Mouse (Mus musculus) thymus, adult 18-20 months (tissue): ENCODE data around the gene Gm49361.
"Not testable (repeated sequence)": the region's sequence is repeated elsewhere in the genome, so short reads cannot be mapped to it uniquely, and the experiment has no call there.

Experiments used
- DNase-seq, 2 experiments: peaks; one replicate each; pipeline ENCODE4 v3.0.0; 2022; ENCODE audit warnings: mixed read lengths in 2 of 2

Gene Gm49361

DNA sequence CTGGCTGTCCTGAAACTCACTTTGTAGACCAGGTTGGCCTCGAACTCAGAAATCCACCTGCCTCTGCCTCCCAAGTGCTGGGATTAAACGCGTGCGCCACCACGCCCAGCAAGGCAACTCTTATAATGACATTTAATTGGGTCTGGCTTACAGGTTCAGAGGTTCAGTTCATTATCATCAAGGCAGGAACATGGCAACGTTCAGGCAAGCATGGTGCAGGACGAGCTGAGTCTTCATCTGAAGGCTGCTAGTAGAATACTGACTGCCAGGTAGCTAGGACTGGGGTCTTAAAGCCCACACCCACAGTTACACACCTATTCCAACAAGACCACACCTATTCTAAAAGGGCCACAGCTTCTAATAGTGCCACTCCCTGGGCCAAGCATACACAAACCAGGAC is 57.8 kb downstream of the Gm49361 start:
- DNase-seq = not testable (repeated sequence)

DNA sequence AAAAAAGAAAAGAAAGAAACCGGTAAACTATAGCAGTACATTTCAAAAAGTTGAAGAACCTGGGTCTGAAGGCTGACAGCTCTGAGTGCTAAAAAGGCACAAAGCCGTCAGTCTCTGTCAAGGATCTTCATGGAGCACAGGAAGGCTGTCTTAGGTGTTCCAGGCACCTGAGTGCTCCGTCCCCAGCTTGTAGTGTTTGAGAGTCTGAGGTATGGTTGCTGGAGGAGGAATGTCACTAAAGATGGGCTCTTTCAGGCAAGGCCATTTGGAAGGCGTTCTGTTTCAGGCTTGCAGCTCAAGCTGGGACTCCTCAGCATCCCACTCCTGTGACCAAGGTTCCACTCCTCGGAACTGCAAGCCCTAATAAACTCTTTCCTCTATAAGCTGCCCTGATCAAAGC is 58.5 kb downstream of the Gm49361 start:
- DNase-seq = no peak

DNA sequence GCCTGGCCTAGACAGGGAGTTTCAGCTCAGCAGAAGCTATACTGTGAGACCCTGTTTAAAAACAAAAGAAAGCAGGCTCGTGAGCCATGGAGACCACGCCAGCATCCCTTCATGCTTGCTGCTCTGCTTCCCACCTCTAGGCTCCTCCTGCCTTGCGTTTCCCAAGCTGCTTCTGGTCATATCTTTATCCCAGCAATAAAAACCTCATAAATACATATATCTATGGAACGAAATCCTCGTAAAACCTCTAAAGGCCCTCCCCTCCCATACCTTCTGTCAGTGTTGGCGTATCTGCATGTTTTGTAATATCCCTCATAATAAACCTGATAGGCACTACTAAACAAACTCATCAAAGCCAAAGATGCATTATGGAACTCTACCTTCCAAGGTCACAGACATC is 59.3 kb downstream of the Gm49361 start:
- no peak for DNase-seq

DNA sequence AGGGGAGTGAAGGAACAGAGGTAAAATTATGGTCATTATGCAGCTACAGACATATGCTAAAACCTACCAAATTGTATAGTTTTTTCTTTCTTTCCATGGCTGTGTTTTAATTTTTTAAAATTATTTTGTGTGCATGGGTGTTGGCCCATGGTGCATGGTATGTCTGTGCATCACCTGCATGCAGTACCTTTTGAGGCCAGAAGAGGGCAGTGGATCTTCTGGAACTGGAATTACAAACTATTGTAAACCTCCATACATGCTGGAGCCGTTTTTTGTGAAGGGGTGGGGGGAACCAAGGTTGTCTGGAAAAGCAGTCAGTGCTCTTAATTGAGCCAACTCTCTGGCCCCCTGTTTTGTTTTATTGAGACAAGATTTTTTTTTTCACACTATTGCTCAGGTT is 61.3 kb downstream of the Gm49361 start:
- peak in 1 of 2 experiments; percentile 35 for DNase-seq

DNA sequence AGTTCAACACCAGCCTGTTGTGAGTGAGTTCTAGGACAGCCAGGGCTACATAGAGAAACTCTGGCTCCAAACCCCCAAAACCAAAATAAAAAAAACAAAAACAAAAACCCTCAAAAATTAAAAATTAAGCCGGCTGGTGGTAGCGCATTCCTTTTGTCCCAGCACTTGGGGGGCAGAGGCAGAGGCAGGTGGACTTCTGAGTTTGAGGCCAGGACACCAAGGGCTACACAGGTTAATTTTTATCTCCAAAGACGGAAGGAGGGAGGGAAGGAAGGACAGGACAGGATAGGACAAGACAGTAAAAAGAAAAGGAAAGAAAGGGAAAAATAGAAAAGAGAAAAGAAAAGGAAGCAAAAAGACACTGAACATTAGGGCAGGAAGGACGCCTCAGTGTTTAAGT is 63.2 kb downstream of the Gm49361 start:
- DNase-seq = no peak

DNA sequence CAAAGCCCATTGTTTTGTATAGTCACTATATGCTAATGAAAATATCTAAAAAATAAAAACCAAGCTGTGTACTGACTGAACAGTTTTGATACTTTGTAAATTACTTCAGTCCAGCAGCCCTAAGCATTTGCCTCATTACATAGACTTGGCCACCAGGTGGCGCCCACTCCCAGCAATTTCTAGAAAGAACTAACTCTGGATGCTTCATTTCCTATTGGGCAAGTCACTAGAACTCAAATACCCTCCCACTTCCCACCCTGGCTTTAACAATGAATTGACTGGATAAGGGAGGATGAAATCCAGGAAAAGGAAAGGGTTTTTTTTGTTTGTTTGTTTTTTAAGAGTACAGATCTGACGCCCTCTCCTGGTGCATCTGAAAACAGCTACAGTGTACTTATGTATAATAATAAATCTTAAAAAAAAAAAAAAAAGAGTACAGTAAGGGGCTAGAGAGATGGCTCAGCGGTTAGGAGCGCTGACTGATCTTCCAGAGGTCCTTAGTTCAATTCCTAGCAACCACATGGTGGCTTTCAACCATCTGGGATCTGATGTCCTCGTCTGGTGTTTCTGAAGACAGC is 65.9 kb downstream of the Gm49361 start:
- peak; percentile 46 to 50 for DNase-seq

- DNase-seq = no peak
These were observed 66.4 kb downstream of the Gm49361 start for GRCm38 (mm10) chr14:57679523-57679922.

DNA sequence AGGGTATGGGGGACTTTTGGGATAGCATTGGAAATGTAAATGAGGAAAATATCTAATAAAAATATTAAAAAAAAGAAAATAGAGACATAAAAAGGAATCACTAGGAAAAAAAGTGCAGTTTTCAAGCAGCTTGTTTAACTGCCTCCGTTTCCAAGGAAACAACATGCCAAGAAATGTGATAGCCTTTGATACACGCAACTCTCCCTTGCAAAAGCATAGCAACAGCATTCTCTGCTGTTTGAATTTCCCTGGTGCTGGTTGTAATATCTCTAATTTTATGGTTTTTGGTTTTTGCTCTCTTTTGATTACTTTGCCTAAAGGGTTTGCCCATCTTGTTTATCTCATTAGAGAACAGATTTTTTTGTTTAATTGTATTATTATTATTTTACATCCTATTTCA is 70.4 kb downstream of the Gm49361 start:
- DNase-seq = no peak

DNA sequence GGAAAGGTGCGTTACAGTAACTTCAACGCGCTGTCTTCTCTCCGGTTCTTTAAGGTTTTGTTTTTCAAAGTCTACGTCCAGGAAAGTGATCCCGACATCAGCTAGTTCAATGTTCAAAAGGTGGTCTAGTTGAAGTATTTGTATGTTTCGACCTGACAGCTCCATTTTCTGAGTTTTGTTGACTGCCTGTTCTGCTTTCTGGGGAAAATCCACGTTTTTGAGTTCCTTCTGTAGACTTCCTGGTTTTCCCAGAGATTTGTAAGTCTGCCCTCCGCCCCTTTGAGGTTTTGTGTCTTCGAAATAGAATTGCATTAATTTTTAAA is 80.3 kb downstream of the Gm49361 start:
- no peak for DNase-seq

DNA sequence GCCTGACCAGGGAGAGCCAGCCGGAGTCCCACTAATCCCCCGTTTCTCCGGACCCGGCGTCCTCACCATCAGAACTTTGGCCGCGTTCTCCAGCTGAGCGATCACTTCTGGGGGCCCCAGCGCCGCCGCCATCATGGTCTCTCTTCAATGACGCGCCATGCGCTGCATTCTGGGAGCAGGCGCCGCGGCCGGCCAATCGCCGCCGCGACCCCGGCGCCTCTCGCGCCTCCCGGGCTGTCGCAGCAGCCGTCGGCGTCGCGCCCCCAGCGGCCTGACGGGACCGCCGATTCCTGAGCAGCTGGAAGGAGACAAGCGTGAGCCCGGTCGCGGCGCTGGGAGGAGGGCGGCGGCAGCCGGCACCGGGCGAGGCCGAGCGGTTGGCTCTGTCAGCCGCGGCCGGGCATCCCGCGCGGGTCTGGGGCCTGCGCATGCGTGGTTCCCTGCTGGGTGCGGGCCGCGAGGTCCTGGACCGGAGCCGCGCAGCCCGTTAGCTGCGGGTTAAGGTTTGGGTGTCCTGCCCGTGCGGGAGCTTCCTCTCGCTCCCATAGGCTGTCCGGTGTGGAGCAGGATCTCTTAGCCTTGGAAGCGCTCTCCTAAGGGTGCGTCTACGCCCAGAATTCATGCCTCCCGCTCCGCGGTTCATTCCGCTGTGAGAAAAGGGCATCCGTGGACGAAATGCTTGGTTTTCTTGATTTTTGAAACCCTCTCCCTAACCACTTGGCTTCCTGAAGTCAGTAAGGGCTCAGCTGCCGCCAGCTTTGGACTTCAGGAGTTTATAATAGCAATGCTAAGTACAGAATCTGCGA is 80.9 kb downstream of the Gm49361 start, which contains the start of gene Xpo4:
Gene Xpo4, minus strand, starts transcription at position 609 of the 806 bp plus-strand sequence.
- peak; percentile 71 to 72 for DNase-seq

DNA sequence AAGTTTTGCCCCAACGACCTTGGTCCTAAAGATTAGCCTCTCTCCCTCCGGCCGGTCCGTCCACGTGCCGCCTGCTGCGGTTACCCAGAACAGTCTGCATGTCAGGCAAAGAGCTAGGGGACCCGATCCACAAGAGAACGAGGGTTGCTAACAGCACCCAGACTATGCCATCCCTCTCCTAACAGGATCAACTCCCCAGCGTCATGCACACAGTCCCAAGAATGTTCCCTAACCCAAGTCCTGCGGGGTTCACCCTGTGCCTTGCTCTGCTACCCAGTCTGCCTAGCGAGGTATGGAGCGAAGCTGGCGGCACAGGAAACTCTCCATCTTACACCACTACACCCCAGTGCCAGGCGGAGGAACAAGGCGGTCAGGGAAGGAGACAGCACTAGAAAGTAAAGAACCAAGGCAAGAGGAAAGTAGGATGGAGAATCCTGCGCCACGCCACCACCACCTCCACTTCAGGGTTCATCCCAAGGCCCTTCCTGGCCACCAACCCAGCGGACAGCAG is 81.5 kb downstream of the Gm49361 start:
- DNase-seq = peak in 1 of 2 experiments; percentile 5

DNA sequence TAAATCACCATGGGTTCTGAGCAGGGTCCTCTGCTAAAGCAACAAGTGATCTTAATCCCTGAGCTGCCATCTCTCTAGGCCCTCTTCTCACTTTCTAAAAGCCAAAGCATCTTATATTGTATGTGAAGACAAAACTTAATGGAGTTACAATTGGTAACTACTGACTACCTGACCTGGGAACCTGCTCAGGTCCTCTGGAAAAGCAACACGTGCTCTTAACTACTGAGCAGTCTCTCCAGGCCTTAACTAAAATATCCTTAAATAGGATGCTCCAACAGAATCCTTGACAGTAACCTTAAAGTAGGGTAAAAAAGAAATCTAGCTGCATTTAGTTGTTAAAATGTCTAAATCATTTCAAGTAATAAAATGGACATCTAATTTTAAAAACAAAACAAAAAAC is 82.3 kb downstream of the Gm49361 start:
- DNase-seq = no peak

DNA sequence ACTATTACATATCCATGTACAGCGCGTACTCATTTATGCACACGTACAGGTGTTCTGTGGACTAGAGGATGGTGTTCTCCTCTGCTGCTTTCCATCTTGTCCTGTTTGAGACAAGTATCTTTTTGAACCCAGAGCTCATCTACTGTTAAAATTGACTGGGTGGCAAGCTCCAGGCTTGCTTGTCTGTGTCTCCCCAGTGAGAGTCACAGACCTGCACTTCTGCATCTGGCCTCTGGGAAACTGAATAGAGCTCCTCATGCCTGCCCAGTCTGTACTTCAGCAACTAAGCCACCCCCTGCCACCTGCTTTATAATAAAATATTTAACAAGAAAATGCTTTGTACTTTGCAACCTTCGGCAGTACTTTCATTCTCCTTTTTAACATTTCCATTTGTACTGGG is 87.6 kb downstream of the Gm49361 start:
- no peak for DNase-seq

DNA sequence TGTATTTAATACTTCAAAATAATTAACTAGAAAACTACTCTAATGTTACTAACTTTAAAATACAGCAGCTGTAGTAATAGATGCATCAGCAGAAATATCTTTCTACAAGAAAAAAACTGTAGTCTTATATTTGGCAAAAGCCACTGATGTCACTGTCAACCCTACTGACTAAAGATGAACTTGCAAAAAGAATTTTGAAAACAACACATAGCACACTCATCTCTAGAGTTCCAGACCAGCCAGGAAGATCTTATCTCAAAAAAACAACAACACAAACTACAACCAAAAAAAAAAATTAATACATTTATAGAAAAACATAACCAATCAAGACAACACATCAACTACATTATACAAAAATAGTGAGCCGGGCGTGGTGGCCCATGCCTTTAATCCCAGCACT is 88.4 kb downstream of the Gm49361 start:
- no peak for DNase-seq

DNA sequence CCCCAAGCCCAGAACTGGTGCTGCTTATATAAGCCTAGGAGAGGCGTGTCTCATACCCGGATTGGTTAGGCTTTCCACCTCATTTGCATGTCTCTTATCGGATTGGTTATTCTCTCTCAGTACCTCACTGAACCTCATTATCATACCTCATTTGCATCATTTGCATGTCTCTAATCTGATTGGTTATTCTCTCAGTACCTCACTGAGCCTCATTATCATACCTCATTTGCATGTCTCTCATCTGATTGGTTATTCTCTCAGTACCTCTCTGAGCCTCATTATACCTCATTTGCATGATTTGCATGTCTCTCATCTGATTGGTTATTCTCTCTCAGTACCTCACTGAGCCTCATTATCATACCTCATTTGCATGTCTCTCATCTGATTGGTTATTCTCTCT is 89.4 kb downstream of the Gm49361 start:
- DNase-seq = not testable (repeated sequence)

GRCm38 (mm10) chr14:57649501-57649900 is 96.4 kb downstream of the Gm49361 start:
- DNase-seq = no peak

- no peak for DNase-seq
These were observed 99.7 kb downstream of the Gm49361 start for GRCm38 (mm10) chr14:57646155-57646554.

GRCm38 (mm10) chr14:57639153-57639552 is 106.8 kb downstream of the Gm49361 start:
- DNase-seq = no peak

- no peak for DNase-seq
These were observed 111.8 kb downstream of the Gm49361 start for GRCm38 (mm10) chr14:57634141-57634540.

- no peak for DNase-seq
These were observed 116.3 kb downstream of the Gm49361 start for GRCm38 (mm10) chr14:57629595-57629994.

DNA sequence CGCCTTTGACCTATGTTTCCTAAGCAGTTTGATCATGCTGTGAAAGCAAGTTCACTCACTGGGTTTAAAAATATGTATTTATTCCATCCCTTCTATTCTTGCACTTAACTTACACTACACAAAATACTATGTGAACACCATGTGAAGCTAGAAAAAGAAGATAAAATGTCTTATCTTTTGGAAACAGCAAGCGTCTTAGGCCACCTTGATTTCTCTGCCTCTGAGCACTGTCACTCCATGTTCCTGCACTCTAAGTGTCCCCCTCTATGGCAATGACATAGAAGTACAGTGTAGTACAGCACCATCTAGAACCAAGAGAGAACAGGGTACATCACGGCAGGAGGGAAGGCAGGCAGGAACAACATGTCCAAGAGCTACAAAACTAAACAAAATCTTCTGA is 123.0 kb downstream of the Gm49361 start:
- no peak for DNase-seq

GRCm38 (mm10) chr14:57621699-57622098 is 124.2 kb downstream of the Gm49361 start:
- no peak for DNase-seq

GRCm38 (mm10) chr14:57620598-57621236 is 125.2 kb downstream of the Gm49361 start:
- no peak for DNase-seq

DNA sequence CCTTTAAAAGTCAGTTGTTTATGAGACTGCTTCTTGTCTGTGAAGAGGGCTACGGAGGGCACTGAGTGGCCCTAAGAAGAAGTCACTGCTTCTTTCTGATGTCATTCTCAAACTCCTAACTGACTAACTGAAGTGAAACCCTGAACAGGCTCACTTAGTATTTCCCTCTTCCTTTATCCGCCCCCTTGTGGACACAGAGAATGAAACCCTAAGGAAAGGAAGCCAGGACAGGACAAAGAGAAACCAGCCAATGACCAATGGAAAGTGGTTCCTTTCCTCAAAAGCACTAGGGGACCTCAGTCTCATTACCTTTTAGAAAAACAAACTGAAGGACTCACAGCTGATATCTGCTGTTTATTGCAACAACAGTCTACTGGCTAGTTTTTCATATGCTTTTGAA is 126.4 kb downstream of the Gm49361 start:
- no peak for DNase-seq
